Mouse (Mus musculus) olfactory bulb, adult 2 months (tissue): ENCODE data around the gene Ern2. TPM values are rescaled to one million over a fixed set of nuclear protein-coding genes. Genes with fewer than 3 reads are reported as not detected.

ENCODE experiments used
- H3K27ac ChIP-seq: fragments of 200-500 bp; 2 replicates; pipeline ENCODE4 v1.5.1; 2012; ENCODE audit warnings: low read depth, low read length; ENCODE audit not compliant: insufficient read depth
- H3K4me1 ChIP-seq: fragments of 200-500 bp; 2 replicates; pipeline ENCODE4 v1.6.1; 2012; ENCODE audit warnings: low read length; ENCODE audit not compliant: control insufficient read depth, insufficient read depth
- H3K4me3 ChIP-seq: fragments of 200-500 bp; 2 replicates; pipeline ENCODE4 v1.5.1; 2012; ENCODE audit warnings: mild to moderate bottlenecking, low read depth, low read length, moderate library complexity; ENCODE audit not compliant: insufficient read depth
- CTCF ChIP-seq: fragments of 200-500 bp; IDR thresholded peaks from 2 replicates; pipeline ENCODE4 v1.5.1; 2012; ENCODE audit warnings: low read depth, mild to moderate bottlenecking, low read length, moderate library complexity; ENCODE audit not compliant: insufficient read depth
- POLR2A ChIP-seq: fragments of 200-500 bp; IDR thresholded peaks from 2 replicates; pipeline ENCODE4 v1.6.1; 2012; ENCODE audit warnings: mild to moderate bottlenecking, low read depth, low read length, moderate library complexity; ENCODE audit not compliant: insufficient read depth
- WGBS: fragments of 180-500 bp; shearing (Covaris S2); methylation state at CpG from one replicate; pipeline ENCODE4 v1.1.7; 2018; 5-methylcytosine and 5-hydroxymethylcytosine counted together
- polyA plus RNA-seq: library from polyadenylated mRNA; stranded (reverse); fragments of >200 nt; gene quantifications from 2 replicates; pipeline ENCODE4 v1.2.4, GENCODE M21; 2012; ENCODE audit warnings: low replicate concordance; ENCODE audit not compliant: missing spikeins, insufficient read depth, insufficient read length

The Ern2 gene
- polyA plus RNA-seq, 1 experiment, result not detected

DNA sequence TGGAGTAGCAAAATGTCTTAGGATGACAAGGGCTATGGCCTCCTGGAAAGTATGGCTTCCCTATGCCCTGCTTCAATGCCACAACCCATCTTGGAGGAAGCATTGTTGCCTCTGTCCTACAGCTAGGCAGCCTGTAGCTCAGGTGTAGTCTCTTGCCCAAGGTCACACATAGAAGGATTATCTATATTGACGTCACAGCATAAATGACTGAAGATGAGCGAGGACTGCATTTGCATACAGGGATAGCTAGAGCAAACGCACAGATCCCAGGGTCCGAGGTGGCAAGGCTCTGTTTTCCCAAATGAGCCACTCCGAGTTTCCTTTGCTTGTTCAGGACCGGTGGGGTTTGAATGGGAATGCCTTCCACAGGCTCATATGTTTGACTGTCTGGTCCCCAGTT is 15.3 kb downstream of the Ern2 start:
- H3K27ac ChIP-seq, result no peak overlapping the region
- no peak for TF ChIP-seq CTCF
- TF ChIP-seq POLR2A, result no peak
- no peaks in the 10 kb centered on the region for H3K4me1 ChIP-seq
- 88% methylated on average over 6 of the region's 6 CpGs for WGBS
- no peak overlapping the region for H3K4me3 ChIP-seq

DNA sequence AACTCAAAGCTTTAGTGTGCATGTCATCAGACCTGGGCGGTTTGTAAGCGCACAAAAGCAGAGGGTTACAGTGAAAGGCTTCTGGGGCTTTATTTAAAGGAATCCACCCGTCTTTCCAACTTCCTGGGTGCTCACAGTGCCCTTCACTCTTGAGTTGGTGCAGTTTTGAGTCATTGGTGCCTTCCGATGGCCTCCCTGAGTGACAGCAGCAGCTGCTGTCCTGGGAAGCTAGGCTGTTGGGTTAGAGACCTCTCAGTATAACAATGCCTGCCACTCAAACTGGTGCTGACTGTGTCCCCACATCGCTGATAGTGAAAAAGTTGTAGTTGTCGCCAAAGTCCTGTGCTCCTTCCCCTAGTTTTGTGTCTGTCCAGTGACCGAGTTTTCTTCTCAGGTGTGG is 18.8 kb downstream of the Ern2 start:
- Histone ChIP-seq H3K4me1 (no peaks in the 10 kb centered on the region), H3K27ac (no peak overlapping the region), H3K4me3 (no peak overlapping the region)
- WGBS, result 89% methylated on average over 7 of the region's 7 CpGs
- no peak for TF ChIP-seq CTCF
- no peak for TF ChIP-seq POLR2A

DNA sequence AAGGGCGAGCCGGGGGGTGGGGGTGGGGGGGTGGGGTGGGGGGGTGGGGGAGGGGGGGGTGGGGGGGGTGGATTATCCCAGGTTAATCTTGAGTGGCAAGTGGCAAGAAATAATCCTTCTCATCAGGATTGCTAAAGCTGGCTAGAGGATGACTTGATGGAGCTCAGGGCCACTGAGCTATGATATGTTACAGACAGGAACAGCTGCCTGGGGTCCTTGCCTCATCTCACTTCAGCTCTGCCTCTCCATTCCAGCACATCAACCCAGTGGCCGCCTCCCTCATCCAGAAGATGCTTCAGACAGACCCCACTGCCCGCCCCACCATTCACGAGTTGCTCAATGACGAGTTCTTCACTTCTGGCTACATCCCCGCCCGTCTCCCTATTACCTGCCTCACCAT is 22.2 kb downstream of the Ern2 start:
- WGBS, result 86% methylated on average over 8 of the region's 8 CpGs
- no peak for TF ChIP-seq CTCF
- TF ChIP-seq POLR2A, result no peak
- Histone ChIP-seq H3K27ac (no peak overlapping the region), H3K4me3 (no peak overlapping the region), H3K4me1 (peaks cover 9% of the 10 kb centered on the region)

DNA sequence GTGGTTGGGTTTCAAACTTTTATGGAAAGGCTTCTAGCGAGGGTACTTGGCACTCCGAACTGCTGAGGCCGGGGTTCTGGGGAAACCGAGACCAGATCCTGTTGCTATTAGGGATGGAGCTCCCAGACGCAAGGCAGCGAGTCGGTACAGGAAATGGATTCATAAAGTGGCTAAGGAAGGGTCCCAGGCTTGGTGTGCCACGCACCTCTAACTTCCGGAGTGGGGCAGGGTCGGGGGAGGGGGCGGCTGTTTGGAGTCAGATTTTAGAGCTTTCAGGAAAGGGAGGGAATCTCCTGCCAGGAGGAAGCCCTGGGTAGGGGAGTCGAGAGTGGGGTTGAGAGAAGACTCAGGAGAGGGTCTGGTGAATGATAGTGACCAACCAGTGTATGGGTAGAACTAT is 26.0 kb downstream of the Ern2 start:
- Histone ChIP-seq H3K4me3 (0 out of 2 replicates have a peak overlapping the region, but pooled peaks have one; percentile 74), H3K27ac (no peak overlapping the region), H3K4me1 (peaks cover 14% of the 10 kb centered on the region)
- TF ChIP-seq POLR2A (no peak), CTCF (no peak)
- 3% methylated on average over 12 of the region's 12 CpGs for WGBS

DNA sequence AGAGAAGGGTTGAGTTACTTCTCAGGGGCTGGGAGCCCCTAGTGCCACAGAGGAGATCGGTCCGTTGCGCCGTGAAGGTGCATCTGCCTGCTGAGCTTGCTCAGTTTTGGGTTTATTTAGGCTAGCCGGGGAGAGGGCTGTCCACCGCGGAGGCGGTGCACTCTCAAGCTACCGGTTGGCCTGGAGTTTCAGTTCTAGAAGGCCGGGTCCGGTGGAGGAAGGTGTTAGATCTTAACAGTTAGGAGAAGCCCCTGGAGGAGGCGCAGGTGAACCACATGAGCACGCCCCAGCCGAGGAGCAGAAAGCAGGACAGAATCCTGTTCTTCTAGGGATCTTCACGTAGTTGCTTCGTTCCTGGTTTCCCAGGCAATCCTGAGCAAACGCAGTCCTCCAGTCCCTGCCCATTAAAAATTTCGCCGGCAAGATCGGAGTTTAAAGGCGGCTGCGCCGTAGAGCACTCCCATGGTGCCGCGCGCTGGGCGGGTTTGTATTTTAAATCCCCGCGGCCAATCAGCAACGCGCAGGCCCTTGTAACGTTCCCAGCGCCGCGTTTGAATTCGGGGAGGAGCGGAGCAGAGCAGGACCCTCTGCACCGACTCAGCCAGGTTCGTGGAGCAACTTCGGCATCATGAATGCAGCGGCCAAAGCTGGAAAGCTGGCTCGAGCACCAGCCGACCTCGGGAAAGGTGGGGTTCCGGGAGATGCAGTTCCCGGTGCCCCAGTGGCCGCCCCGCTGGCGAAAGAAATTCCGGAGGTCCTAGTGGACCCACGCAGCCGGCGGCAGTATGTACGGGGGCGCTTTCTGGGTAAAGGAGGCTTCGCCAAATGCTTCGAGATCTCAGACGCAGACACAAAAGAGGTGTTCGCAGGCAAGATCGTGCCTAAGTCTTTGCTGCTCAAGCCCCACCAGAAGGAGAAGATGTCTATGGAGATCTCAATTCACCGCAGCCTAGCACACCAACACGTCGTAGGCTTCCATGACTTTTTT is 26.8 kb downstream of the Ern2 start, which contains the start of gene Plk1:
TSS of gene Plk1 (plus strand) at position 525 of the 988 bp plus-strand sequence.
- no peak for TF ChIP-seq POLR2A
- no peak; the same call in 1 of the 2 replicates for TF ChIP-seq CTCF
- no peak within 1 kb of the TSS for H3K27ac ChIP-seq
- WGBS, result under 1% methylated on average over 63 of the region's 63 CpGs
- peaks cover 14% of the 10 kb centered on the region for H3K4me1 ChIP-seq
- peak within 1 kb of the TSS; percentile 74 for H3K4me3 ChIP-seq

DNA sequence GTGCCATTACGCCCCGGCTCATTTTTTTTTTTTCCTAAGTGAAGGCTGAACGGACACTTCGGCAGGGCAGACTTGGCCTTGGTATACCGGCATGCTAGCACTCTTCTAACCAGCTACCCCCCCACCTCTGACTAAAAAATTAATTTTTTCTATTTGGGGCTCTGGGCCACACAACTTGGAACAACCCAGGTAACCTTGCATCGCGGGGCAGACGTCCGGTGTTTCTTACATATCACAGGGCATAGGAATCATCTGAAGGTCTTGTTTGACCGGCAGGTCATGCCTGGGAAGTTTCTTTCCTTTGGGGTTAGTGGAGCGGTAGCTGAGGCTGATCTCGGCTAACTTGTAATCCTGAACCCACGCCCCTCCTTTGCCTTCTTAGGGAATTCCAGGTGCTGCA is 27.5 kb downstream of the Ern2 start:
- peak overlapping the region; percentile 74 for H3K4me3 ChIP-seq
- TF ChIP-seq CTCF, result no peak
- TF ChIP-seq POLR2A, result no peak
- peaks cover 14% of the 10 kb centered on the region for H3K4me1 ChIP-seq
- H3K27ac ChIP-seq, result no peak overlapping the region
- 3% methylated on average over 13 of the region's 13 CpGs for WGBS

DNA sequence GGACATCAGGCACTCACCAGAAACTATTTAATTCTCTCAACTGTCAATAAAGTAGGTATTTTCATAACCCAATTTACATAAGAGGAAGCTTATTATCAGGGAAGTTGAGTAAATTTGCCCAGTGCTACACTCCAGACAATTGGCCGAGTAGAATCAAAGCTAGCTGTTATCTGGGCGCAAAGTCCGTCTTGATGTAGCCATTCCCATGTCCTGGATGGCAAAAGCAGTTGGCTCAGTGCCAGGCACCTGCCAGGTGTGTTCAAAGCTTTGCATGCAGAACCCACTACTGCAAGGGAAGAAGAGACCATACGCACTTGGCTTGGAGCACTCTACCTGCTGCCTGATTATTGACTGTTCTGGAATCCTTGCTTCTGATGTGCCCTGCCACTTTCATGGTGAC is 33.5 kb downstream of the Ern2 start:
- WGBS, result 89% methylated on average over 4 of the region's 4 CpGs
- no peaks in the 10 kb centered on the region for H3K4me1 ChIP-seq
- TF ChIP-seq CTCF, result no peak
- TF ChIP-seq POLR2A, result no peak
- no peak overlapping the region for H3K27ac ChIP-seq
- no peak overlapping the region for H3K4me3 ChIP-seq

DNA sequence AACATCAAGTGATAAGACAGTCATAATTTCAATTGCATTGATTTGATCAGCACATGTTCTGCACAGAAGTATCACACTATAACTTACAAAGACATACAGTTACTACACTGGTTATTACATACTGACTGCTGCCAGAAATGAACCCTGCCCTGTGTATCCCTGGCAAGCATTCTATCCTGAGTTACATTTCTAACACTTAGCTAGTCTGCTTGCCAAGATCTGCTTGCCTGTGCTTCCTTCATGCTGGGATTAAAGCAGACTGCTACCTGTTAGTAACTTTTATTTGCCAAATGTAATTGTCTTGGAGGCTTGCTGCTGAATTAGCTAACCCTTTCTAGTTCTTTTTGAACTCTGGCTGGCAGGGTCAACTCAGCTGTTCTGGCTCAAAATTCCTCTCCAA is 45.0 kb downstream of the Ern2 start:
- no peaks in the 10 kb centered on the region for H3K4me1 ChIP-seq
- no peak overlapping the region for H3K4me3 ChIP-seq
- no peak overlapping the region for H3K27ac ChIP-seq
- TF ChIP-seq POLR2A, result no peak
- no peak for TF ChIP-seq CTCF

DNA sequence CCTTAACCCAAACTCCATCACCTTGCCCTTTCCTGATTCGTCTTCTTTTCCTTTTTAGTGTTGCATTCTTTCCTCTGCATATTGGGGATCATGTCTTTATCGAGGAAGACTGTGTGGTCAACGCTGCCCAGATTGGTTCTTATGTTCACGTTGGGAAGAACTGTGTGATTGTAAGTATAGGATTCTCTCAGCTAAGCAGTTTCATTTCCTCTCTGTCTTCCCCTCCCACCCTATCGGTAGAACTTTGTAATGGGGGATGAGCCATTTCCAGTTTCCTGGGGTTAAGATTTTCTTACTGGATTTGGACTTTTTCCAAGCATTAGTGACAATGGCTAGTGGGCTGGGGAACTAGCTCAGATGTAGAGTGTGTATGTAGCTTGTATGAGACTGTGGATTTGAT is 47.8 kb downstream of the Ern2 start:
- TF ChIP-seq CTCF, result no peak
- no peak for TF ChIP-seq POLR2A
- H3K27ac ChIP-seq, result no peak overlapping the region
- 93% methylated on average over 5 of the region's 5 CpGs for WGBS

More for the DNA sequence above, 47.8 kb downstream of the Ern2 start:
- no peak overlapping the region for H3K4me3 ChIP-seq
- no peaks in the 10 kb centered on the region for H3K4me1 ChIP-seq
